8 mouse cellular contexts compared by ENCODE assay signal in genomic region chr12:5373641-5374195, GRCm38 (mm10). TPM values are rescaled to one million over a fixed set of nuclear protein-coding genes. Genes with fewer than 3 reads are reported as not detected.
DNase-seq lines count a peak whose midpoint lies in the region; ATAC-seq lines count a peak whose summit lies in the region.

No protein-coding gene starts in this region.

- peaks cover 31% of the 10 kb centered on the region for H3K4me1 ChIP-seq in forebrain, embryonic 15.5 days
- peaks cover 48% of the 10 kb centered on the region for H3K4me1 ChIP-seq in hindbrain, embryonic 10.5 days (replicated peaks)
- 0 out of 2 replicates have a peak, but pooled peaks cover 10% of the 10 kb centered on the region for H3K4me1 ChIP-seq in liver, embryonic 12.5 days

- peak overlapping the region; percentile 92 for H3K27ac ChIP-seq in forebrain, embryonic 15.5 days (replicated peaks)
- H3K27ac ChIP-seq in hindbrain, embryonic 10.5 days = peak overlapping the region; percentile 92
- H3K27ac ChIP-seq in liver, embryonic 12.5 days = no peak overlapping the region

- peak overlapping the region; percentile 90 for H3K9ac ChIP-seq in forebrain, embryonic 15.5 days (replicated peaks)
- no peak overlapping the region for H3K9ac ChIP-seq in liver, embryonic 12.5 days

- WGBS in forebrain, embryonic 15.5 days = 0% methylated on average over 42 of the region's 42 CpGs
- under 1% methylated on average over 42 of the region's 42 CpGs for WGBS in hindbrain, embryonic 10.5 days
- 2% methylated on average over 42 of the region's 42 CpGs for WGBS in liver, embryonic 12.5 days (ENCODE audit: insufficient replicate concordance)

- no peak for ATAC-seq in forebrain, embryonic 15.5 days (replicated peaks)
- ATAC-seq in liver, embryonic 12.5 days = no peak

- peak overlapping the region; percentile 83 for H3K4me2 ChIP-seq in forebrain, embryonic 15.5 days (replicated peaks)
- peak overlapping the region; percentile 72 for H3K4me2 ChIP-seq in liver, embryonic 12.5 days

- H3K9me3 ChIP-seq in forebrain, embryonic 15.5 days = no peaks in the 10 kb centered on the region
- no peaks in the 10 kb centered on the region for H3K9me3 ChIP-seq in hindbrain, embryonic 10.5 days
- no peaks in the 10 kb centered on the region for H3K9me3 ChIP-seq in liver, embryonic 12.5 days (replicated peaks)

- no peaks in the 10 kb centered on the region for H3K27me3 ChIP-seq in forebrain, embryonic 15.5 days
- H3K27me3 ChIP-seq in hindbrain, embryonic 10.5 days (ENCODE audit: insufficient read depth, poor library complexity, severe bottlenecking) = peaks cover 49% of the 10 kb centered on the region
- H3K27me3 ChIP-seq in liver, embryonic 12.5 days (replicated peaks) = peaks cover 74% of the 10 kb centered on the region

- no peaks in the 10 kb centered on the region for H3K36me3 ChIP-seq in forebrain, embryonic 15.5 days
- no peaks in the 10 kb centered on the region for H3K36me3 ChIP-seq in hindbrain, embryonic 10.5 days
- H3K36me3 ChIP-seq in liver, embryonic 12.5 days = no peaks in the 10 kb centered on the region

- peak overlapping the region; percentile 83 for H3K4me3 ChIP-seq in forebrain, embryonic 15.5 days
- peak overlapping the region; percentile 85 for H3K4me3 ChIP-seq in hindbrain, embryonic 10.5 days
- H3K4me3 ChIP-seq in liver, embryonic 12.5 days = peak overlapping the region; percentile 55

- peak; percentile 33 to 46 for DNase-seq in layer of hippocampus, postnatal 10 days (ENCODE audit: low spot score in 2 of 2)
- DNase-seq in layer of hippocampus, adult 8-10 months (ENCODE audit: low spot score in 2 of 2) = no peak
- peak; percentile 40 to 46 for DNase-seq in adrenal gland, postnatal 36 days
- DNase-seq in hindbrain, embryonic 10.5 days (ENCODE audit: low spot score) = peak; percentile 67
- peak; percentile 17 for DNase-seq in ovary, postnatal 36 days (ENCODE audit: low spot score)
- DNase-seq in MN1 (ENCODE audit: low spot score) = no peak

RNA-seq across cellular contexts. Expression of gene Klhl29, which starts 1.8 kb away (rescaled TPM):
- 10 to 100 TPM; 27.1 to 27.5 TPM for total RNA-seq in layer of hippocampus, postnatal 10 days (2021)
- total RNA-seq in layer of hippocampus, adult 8-10 months (2022) = 10 to 100 TPM; 28.5 to 41.3 (median 33.1) TPM
- 10 to 100 TPM; 13.7 to 16.7 TPM for total RNA-seq in adrenal gland, postnatal 36 days (2021)
- 5.9 and 6.5 TPM in 2 replicates for polyA plus RNA-seq in forebrain, embryonic 15.5 days (2015; fragmentation: Nextera tagmentation; extraction: Ambion mirVana)
- polyA plus RNA-seq in hindbrain, embryonic 10.5 days (2016; fragmentation: Nextera tagmentation; extraction: Ambion mirVana) = 1.4 and 1.8 TPM in 2 replicates
- polyA plus RNA-seq in liver, embryonic 12.5 days (2016; fragmentation: Nextera tagmentation; extraction: Ambion mirVana) = 0.25 and 0.31 TPM in 2 replicates

Comparison
In these comparisons a context has a peak if more than half of its experiments do, and no peak if none do; other contexts are left out.
1. DNase-seq: peak in layer of hippocampus, postnatal 10 days (2 of 2), adrenal gland, postnatal 36 days (2 of 2), hindbrain, embryonic 10.5 days (single experiment) and ovary, postnatal 36 days (single experiment); none in layer of hippocampus, adult 8-10 months (0 of 2) and MN1 (single experiment).
2. Peak in every context shown above with its lines, with median percentiles within 50 percentile points of each other: H3K4me3 ChIP-seq.